In the genomic region with DNA sequence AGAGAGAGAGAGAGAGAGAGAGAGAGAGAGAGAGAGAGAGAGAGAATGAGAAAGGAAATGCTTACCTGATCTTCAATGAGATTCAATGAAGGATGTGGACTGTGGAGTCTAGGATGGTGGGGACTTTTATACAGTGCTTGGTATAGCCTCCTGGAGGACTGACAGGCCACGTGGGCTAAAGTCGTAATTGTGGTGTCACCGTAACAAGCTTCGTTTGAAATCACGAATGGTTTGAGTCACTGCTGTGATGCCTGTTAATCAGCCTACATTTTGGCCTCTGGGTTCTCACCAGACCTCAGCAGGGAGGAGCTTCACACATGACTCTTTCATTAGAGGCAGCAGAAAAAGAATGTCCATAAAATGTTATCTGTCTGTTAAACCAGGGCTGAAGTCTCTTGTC, we compare ENCODE assay signal across 37 mouse cellular contexts. TPM values are rescaled to one million over a fixed set of nuclear protein-coding genes. Genes with fewer than 3 reads are reported as not detected.
"Had no signal": no experiment of that assay in that cellular context is flagged by ENCODE, and none has a peak within 500 bp of the region (broad histone marks: within the 10 kb centered on the region; RNA-seq: fewer than 3 reads in every experiment).

Gene Prr9 (minus strand): TSS at position 101 of the 400 bp plus-strand sequence.

- DNase-seq: cerebellum, adult 8-10 months; cerebellum, adult 9-10 months; cerebellum, adult 9-11 months; cerebellum, postnatal 10 days; cerebellum, postnatal 14 days; cerebellum, postnatal 25 days; cerebellum, postnatal 36 days; embryo, embryonic 11 days; forebrain, postnatal 0 days; gastrocnemius, adult 2 months; gastrocnemius, postnatal 10 days; gastrocnemius, postnatal 14 days; gastrocnemius, postnatal 25 days; gastrocnemius, postnatal 36 days; heart, adult 11 months; heart, adult 18-20 months; heart, adult 2 months had no signal

- H3K4me1 ChIP-seq: embryonic facial prominence, embryonic 12.5 days; embryonic facial prominence, embryonic 13.5 days; forebrain, embryonic 10.5 days; forebrain, embryonic 12.5 days; forebrain, embryonic 13.5 days; forebrain, embryonic 15.5 days; heart, embryonic 10.5 days had no signal

- H3K4me3 ChIP-seq: embryonic facial prominence, embryonic 12.5 days; embryonic facial prominence, embryonic 13.5 days; erythroblast, embryonic 14.5 days; forebrain, embryonic 10.5 days; forebrain, embryonic 12.5 days; forebrain, embryonic 13.5 days; forebrain, embryonic 15.5 days; gastrocnemius, adult 2 months; heart, adult 2 months; heart, embryonic 10.5 days had no signal

- H3K36me3 ChIP-seq: embryonic facial prominence, embryonic 12.5 days; embryonic facial prominence, embryonic 13.5 days; forebrain, embryonic 10.5 days; forebrain, embryonic 12.5 days; forebrain, embryonic 15.5 days; heart, embryonic 10.5 days had no signal

- H3K4me2 ChIP-seq: embryonic facial prominence, embryonic 12.5 days; embryonic facial prominence, embryonic 13.5 days; forebrain, embryonic 12.5 days; forebrain, embryonic 13.5 days; forebrain, embryonic 15.5 days had no signal

- H3K9ac ChIP-seq: embryonic facial prominence, embryonic 12.5 days; embryonic facial prominence, embryonic 13.5 days; forebrain, embryonic 12.5 days; forebrain, embryonic 13.5 days; forebrain, embryonic 15.5 days; forebrain, postnatal 0 days had no signal

- ATAC-seq: forebrain, embryonic 13.5 days; forebrain, embryonic 14.5 days; forebrain, embryonic 15.5 days; forebrain, embryonic 16.5 days; forebrain, postnatal 0 days had no signal

- H3K27me3 ChIP-seq: embryonic facial prominence, embryonic 12.5 days; embryonic facial prominence, embryonic 13.5 days; forebrain, embryonic 12.5 days; forebrain, embryonic 13.5 days; forebrain, embryonic 15.5 days had no signal

- H3K27ac ChIP-seq: embryonic facial prominence, embryonic 12.5 days; embryonic facial prominence, embryonic 13.5 days; forebrain, embryonic 10.5 days; forebrain, embryonic 12.5 days; forebrain, embryonic 13.5 days; forebrain, embryonic 15.5 days; gastrocnemius, adult 2 months; heart, adult 2 months; heart, embryonic 10.5 days had no signal

- H3K9me3 ChIP-seq: embryonic facial prominence, embryonic 12.5 days; embryonic facial prominence, embryonic 13.5 days; forebrain, embryonic 10.5 days; forebrain, embryonic 12.5 days; forebrain, embryonic 13.5 days; forebrain, embryonic 15.5 days; heart, embryonic 10.5 days had no signal

RNA-seq across cellular contexts. Expression of gene Prr9, which starts in this region (rescaled TPM):
- total RNA-seq: common myeloid progenitor, adult 5-6 weeks; gastrocnemius, adult 18-20 months; gastrocnemius, adult 2 months; gastrocnemius, adult 8-10 months; gastrocnemius, postnatal 14 days; gastrocnemius, postnatal 25 days; gastrocnemius, postnatal 36 days; granulocyte monocyte progenitor cell, adult 5-6 weeks; heart, adult 18-20 months; heart, adult 2 months; heart, adult 8-10 months had no signal
- polyA plus RNA-seq: cortical plate, adult 2 months; embryonic facial prominence, embryonic 11.5 days; embryonic facial prominence, embryonic 12.5 days; embryonic facial prominence, embryonic 13.5 days; erythroblast, embryonic 14.5 days; forebrain, embryonic 10.5 days; forebrain, embryonic 11.5 days; forebrain, embryonic 12.5 days; forebrain, embryonic 13.5 days; forebrain, embryonic 14.5 days; forebrain, embryonic 15.5 days; forebrain, embryonic 16.5 days; forebrain, postnatal 0 days; frontal cortex, adult 2 months; gonadal fat pad, adult 2 months; heart, adult 2 months; heart, embryonic 10.5 days had no signal
